Mouse (Mus musculus) hindbrain, embryonic 11.5 days (tissue): ENCODE data around the gene Cutc. TPM values are rescaled to one million over a fixed set of nuclear protein-coding genes. Genes with fewer than 3 reads are reported as not detected.

Experiments used
- ATAC-seq: fragments of 200-750 bp; cut with Nextera tagmentation; 2 replicates; pipeline ENCODE4 v1.8.0; 2017; ENCODE audit warnings: mild to moderate bottlenecking, moderate TSS enrichment, moderate library complexity; ENCODE audit not compliant: low FRiP score
- DNase-seq: peaks from one replicate; pipeline ENCODE4 v3.0.0-alpha.2; 2015; ENCODE audit warnings: low spot score
- H3K27ac ChIP-seq: fragments of 300-500 bp; sonication (generic); 2 replicates; pipeline ENCODE4 v1.5.1; 2014; ENCODE audit warnings: mild to moderate bottlenecking, low read depth, low read length
- H3K27me3 ChIP-seq: fragments of 300-500 bp; sonication (generic); 2 replicates; pipeline ENCODE4 v1.6.1; 2014; ENCODE audit warnings: mild to moderate bottlenecking, low read length, moderate library complexity, mixed read lengths; ENCODE audit not compliant: control insufficient read depth, insufficient read depth
- H3K36me3 ChIP-seq: fragments of 300-500 bp; sonication (generic); 2 replicates; pipeline ENCODE4 v1.6.1; 2014; ENCODE audit warnings: mild to moderate bottlenecking, low read length, moderate library complexity, mixed read lengths; ENCODE audit not compliant: control insufficient read depth, insufficient read depth
- H3K4me1 ChIP-seq: fragments of 300-500 bp; sonication (generic); replicated peaks from 2 replicates; pipeline ENCODE4 v1.6.1; 2014; ENCODE audit warnings: low read length, mixed read lengths; ENCODE audit not compliant: control insufficient read depth, insufficient read depth
- H3K4me2 ChIP-seq: fragments of 300-500 bp; sonication (generic); replicated peaks from 2 replicates; pipeline ENCODE4 v1.6.1; 2014; ENCODE audit warnings: mild to moderate bottlenecking, low read depth, low read length
- H3K4me3 ChIP-seq: fragments of 300-500 bp; sonication (generic); 2 replicates; pipeline ENCODE4 v1.5.1; 2014; ENCODE audit warnings: low read depth, low read length
- H3K9ac ChIP-seq: fragments of 300-500 bp; sonication (generic); 2 replicates; pipeline ENCODE4 v1.6.1; 2014; ENCODE audit warnings: low read depth, low read length
- H3K9me3 ChIP-seq: fragments of 300-500 bp; sonication (generic); 2 replicates; pipeline ENCODE4 v1.6.1; 2016; ENCODE audit warnings: low read length; ENCODE audit not compliant: control insufficient read depth
- WGBS: fragments of 180-500 bp; shearing (Covaris S2); extraction: QIAGEN DNeasy Blood & Tissue Kit; methylation state at CpG from one replicate; pipeline ENCODE4 v1.1.7; 2014; 5-methylcytosine and 5-hydroxymethylcytosine counted together
- polyA plus RNA-seq: library from polyadenylated mRNA; unstranded; fragments of >200 nt; fragmentation: Nextera tagmentation; extraction: Ambion mirVana; gene quantifications from 2 replicates; pipeline ENCODE4 v1.2.1, GENCODE M21; 2014

The Cutc gene
- polyA plus RNA-seq: 13.9 and 14.5 TPM in 2 replicates

DNA sequence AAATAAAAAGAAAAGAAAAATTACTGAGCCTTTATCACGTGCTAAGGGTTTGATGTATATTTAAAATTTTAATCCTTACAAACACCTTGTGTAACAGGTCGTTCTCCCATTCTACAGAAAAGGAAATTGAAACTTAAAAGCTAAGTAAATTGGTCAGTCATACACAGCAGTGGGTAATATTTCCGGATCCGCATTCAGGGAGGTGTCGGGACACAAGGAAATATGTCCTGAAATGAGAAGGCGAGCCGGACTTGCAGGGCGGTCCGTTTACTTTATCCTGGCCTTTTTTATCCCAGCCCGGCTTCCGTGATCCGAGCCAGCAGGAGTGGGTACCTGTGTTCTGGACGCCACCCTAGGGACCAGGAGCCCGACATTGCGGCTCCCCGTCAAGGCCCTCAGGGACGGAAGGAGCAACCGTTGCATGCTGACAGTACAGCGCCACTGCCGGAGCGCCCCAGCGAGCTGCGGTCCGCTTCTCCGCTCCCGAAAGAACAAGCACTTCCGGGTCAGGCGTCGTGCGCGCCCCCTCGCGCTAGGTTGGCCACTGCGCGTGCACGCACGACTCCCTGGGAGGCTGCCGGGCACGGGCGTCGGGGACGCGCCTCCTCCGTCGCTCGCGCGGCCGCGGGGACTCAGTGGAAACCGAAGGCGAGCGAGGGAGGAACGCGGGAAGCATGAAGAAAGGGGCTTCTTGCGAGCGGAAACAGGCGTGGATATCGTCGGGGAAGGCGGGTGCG is at the start of gene Cutc, which contains the start of gene Cox15:
TSS of gene Cutc (plus strand) at position 508 of the 737 bp plus-strand sequence.
TSS of gene Cox15 (minus strand) at position 512 of the 737 bp plus-strand sequence.
- peak within 1 kb of the TSS; percentile 73 for H3K9ac ChIP-seq
- peak within 1 kb of the TSS; percentile 91 for H3K27ac ChIP-seq
- no peaks in the 10 kb centered on the region for H3K27me3 ChIP-seq
- no peaks in the 10 kb centered on the region for H3K4me1 ChIP-seq
- H3K36me3 ChIP-seq: no peaks in the 10 kb centered on the region
- peak within 1 kb of the TSS; percentile 34 for H3K4me2 ChIP-seq
- under 1% methylated on average over 55 of the region's 62 CpGs for WGBS
- no peaks in the 10 kb centered on the region for H3K9me3 ChIP-seq
- ATAC-seq (peak; percentile 92), DNase-seq (peak; percentile 99)
- H3K4me3 ChIP-seq: peak within 1 kb of the TSS; percentile 47

DNA sequence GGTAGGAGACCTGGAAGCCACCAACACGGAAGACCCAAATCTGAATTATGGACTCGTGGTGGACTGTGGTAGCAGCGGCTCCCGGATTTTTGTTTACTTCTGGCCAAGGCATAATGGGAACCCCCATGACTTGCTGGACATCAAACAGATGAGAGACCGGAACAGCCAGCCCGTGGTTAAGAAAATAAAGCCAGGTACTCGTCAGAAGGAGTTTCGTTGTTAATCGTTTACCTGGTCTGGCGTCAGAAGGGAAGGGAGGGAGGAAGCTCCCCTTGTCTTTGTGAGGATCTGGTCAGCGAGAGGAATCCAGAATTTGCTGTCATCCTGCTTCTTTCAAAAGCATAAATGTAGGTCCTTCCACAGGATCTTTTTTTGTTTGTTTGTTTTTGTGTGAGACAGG is 48.6 kb upstream of the Cutc start:
- Histone ChIP-seq H3K27ac (no peak overlapping the region), H3K36me3 (no peaks in the 10 kb centered on the region; the same call in 1 of the 2 replicates), H3K4me2 (no peak overlapping the region), H3K9ac (no peak overlapping the region), H3K27me3 (no peaks in the 10 kb centered on the region), H3K4me1 (no peaks in the 10 kb centered on the region), H3K9me3 (no peaks in the 10 kb centered on the region), H3K4me3 (no peak overlapping the region)
- DNase-seq (no peak), ATAC-seq (no peak)
- 92% methylated on average over 11 of the region's 11 CpGs for WGBS

DNA sequence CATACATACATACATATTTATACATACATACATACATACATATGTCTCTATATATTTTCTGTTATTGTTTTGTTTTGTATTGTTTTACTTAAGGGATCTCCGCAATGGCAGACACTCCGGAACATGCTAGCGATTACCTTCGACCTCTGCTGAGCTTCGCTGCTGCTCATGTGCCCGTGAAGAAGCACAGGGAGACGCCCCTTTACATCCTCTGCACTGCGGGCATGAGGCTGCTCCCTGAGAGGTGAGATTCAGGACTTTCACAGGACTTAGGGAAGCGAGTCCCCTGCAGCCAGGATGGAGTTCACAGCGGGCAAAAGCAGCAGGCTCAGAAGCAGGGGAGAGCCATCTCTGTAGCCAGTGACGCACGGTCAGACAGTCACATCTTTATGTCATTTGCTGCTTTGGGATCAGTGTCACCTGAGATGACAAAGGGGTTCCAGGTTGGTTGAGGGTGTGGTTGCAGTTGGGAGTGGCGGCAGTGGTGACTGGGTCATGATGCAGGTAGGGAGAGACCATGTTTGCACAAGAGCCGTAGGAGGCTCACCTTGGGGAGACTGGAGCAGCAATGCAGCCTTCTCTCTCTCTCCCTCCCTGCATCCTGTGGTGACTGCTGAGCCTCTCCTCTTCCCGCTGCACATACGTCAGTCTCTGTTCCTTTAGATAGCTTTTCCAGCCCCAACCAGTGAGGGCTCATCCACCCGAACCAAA is 47.9 kb upstream of the Cutc start:
- Histone ChIP-seq H3K27me3 (no peaks in the 10 kb centered on the region), H3K4me1 (no peaks in the 10 kb centered on the region), H3K4me3 (no peak overlapping the region), H3K9ac (no peak overlapping the region), H3K36me3 (no peaks in the 10 kb centered on the region; the same call in 1 of the 2 replicates), H3K4me2 (no peak overlapping the region), H3K9me3 (no peaks in the 10 kb centered on the region), H3K27ac (no peak overlapping the region)
- ATAC-seq (no peak), DNase-seq (no peak)
- WGBS: 90% methylated on average over 17 of the region's 17 CpGs

DNA sequence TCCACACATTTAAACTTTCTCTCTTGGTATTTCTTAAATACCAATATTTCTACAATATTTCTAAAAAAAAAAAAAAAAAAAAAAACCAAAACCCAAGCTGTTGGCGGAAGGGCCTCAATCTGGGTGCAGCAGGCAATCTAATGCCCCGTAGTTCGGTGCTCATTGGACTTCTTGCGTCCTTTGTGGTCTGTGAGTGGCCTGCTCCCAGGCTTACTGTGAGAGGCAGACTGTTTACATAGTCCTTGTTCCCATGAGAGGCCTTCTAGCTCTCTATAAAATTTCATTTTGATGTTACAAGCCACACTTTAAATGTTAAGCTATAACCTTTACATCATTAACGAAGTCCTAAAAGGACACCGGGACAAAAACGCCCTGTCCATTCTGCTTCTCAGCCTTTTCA is 44.6 kb upstream of the Cutc start:
- no peak overlapping the region for H3K4me2 ChIP-seq
- no peak overlapping the region for H3K4me3 ChIP-seq
- no peaks in the 10 kb centered on the region for H3K27me3 ChIP-seq
- ATAC-seq (no peak), DNase-seq (no peak)
- no peaks in the 10 kb centered on the region; the same call in 1 of the 2 replicates for H3K36me3 ChIP-seq
- H3K9ac ChIP-seq: no peak overlapping the region
- no peak overlapping the region for H3K27ac ChIP-seq
- H3K9me3 ChIP-seq: no peaks in the 10 kb centered on the region
- WGBS: 95% methylated on average over 7 of the region's 7 CpGs
- H3K4me1 ChIP-seq: no peaks in the 10 kb centered on the region

DNA sequence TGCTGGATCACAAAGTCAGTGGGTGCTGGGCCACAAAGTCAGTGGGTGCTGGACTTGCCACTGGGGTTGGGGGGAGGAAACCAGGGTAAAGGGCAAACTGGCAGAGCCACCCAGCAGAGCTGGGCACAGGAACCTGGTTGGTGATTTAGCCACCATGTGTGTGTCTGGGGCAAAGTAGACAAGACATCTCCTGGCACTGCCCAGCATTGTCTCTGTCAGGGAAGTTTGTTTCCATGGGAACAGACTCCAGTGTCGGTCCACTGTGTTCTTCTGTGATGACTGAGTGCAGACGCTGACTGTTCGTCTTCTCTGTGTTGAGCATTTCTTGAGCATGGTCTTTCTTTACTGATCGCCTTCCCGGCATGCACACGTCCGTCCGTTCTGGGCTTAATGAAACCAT is 43.5 kb upstream of the Cutc start:
- no peak for ATAC-seq
- no peaks in the 10 kb centered on the region; the same call in 1 of the 2 replicates for H3K36me3 ChIP-seq
- 74% methylated on average over 8 of the region's 8 CpGs for WGBS

DNA sequence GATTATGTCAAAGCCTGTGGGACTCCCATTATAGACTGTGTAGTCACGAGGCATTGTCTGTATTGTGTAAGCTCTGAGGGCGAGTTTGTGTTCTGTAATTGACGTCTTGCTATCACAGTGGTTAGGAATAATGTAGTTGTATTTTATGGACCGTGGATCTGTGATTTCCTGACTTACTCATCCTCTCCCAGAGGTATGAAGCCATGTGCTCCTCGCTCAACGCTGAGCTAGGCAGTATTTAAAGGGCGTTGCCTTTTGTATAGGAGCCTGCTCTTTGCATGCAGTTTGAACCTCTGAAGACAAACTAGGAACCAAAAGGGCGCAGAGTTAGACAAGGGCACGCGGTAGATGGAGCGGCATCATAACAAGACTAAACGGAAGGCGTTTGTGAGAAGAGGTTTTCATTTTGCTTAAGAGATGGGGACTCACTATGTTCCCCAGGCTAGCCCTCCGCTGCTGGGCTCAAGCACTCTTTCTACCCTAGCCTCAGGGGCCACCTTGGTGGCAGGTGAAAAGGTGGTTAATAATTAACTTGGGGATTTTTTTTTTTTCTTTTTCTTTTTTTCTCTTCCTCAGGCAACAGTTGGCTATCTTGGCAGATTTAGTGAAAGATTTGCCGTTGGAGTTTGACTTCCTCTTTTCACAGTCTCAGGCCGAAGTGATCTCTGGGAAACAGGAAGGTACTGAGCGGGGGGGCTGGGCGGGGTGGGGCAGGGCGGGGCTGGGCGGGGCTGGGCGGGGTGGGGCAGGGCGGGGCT is 41.5 kb upstream of the Cutc start:
- no peak overlapping the region for H3K4me2 ChIP-seq
- H3K4me1 ChIP-seq: no peaks in the 10 kb centered on the region
- DNase-seq (no peak), ATAC-seq (no peak)
- no peak overlapping the region for H3K4me3 ChIP-seq
- H3K36me3 ChIP-seq: no peaks in the 10 kb centered on the region
- H3K9me3 ChIP-seq: no peaks in the 10 kb centered on the region
- H3K9ac ChIP-seq: no peak overlapping the region
- WGBS: 70% methylated on average over 17 of the region's 22 CpGs
- H3K27me3 ChIP-seq: no peaks in the 10 kb centered on the region
- no peak overlapping the region for H3K27ac ChIP-seq

More for the DNA sequence above, 43.5 kb upstream of the Cutc start:
- H3K9me3 ChIP-seq: no peaks in the 10 kb centered on the region
- no peak overlapping the region for H3K27ac ChIP-seq
- no peak overlapping the region for H3K9ac ChIP-seq
- H3K4me2 ChIP-seq: no peak overlapping the region
- no peak for DNase-seq
- no peaks in the 10 kb centered on the region for H3K27me3 ChIP-seq
- H3K4me1 ChIP-seq: no peaks in the 10 kb centered on the region
- no peak overlapping the region for H3K4me3 ChIP-seq

DNA sequence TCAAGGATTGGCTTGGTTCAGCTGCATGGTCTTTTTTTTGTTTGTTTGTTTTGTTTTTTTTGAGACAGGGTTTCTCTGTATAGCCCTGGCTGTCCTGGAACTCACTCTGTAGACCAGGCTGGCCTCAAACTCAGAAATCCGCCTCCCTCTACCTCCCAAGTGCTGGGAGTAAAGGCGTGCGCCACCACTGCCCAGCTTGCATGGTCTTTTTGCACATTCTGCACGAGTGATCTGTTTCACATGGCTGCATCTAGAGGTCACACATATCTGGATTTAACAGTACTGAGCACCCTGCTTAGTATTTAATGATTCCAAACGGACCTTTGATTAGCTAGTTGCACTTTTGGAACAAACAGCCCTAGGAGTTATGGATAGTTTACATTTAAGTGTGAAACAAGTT is 40.8 kb upstream of the Cutc start:
- Histone ChIP-seq H3K4me1 (no peaks in the 10 kb centered on the region), H3K27me3 (no peaks in the 10 kb centered on the region), H3K4me3 (no peak overlapping the region), H3K9ac (no peak overlapping the region), H3K9me3 (no peaks in the 10 kb centered on the region), H3K36me3 (no peaks in the 10 kb centered on the region), H3K27ac (no peak overlapping the region), H3K4me2 (no peak overlapping the region)
- ATAC-seq: no peak
- 83% methylated on average over 5 of the region's 5 CpGs for WGBS
- no peak for DNase-seq

DNA sequence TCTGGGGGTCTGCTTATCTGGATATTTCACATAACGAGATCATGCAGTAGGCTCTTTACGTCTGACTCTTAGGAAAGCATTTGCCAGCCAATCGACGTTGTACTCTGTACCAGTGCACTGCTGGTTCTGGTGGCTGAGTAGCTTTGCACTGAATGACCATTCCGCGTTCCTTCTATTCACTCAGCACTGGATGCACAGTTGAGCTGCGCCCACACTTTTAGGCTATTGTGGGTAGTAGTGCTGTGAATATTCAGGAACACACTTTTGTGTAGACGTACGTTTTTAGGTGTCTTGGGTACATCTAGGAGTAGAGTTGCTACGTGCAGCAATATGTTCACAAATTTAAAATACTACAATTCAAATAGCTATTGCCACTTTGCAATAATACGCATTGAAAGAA is 32.7 kb upstream of the Cutc start:
- Histone ChIP-seq H3K4me3 (no peak overlapping the region), H3K27ac (no peak overlapping the region), H3K9me3 (no peaks in the 10 kb centered on the region), H3K27me3 (no peaks in the 10 kb centered on the region), H3K4me1 (no peaks in the 10 kb centered on the region), H3K4me2 (no peak overlapping the region), H3K9ac (no peak overlapping the region), H3K36me3 (no peaks in the 10 kb centered on the region)
- ATAC-seq (no peak), DNase-seq (no peak)
- WGBS: 96% methylated on average over 11 of the region's 11 CpGs
